Mouse (Mus musculus) heart, embryonic 15.5 days (tissue): ENCODE results near the gene Dscam. TPM values are rescaled to one million over a fixed set of nuclear protein-coding genes. Genes with fewer than 3 reads are reported as not detected.
A peak's percentile ranks its signal among the peaks of the same experiment; 100 is the strongest.

Experiments
- ATAC-seq: fragments of 200-750 bp; cut with Nextera tagmentation; replicated peaks from 2 replicates; pipeline ENCODE4 v1.8.0; 2017; ENCODE audit warnings: low read depth, moderate TSS enrichment; ENCODE audit not compliant: insufficient number of reproducible peaks, insufficient read depth, low FRiP score
- H3K27ac ChIP-seq: fragments of 300-500 bp; sonication (generic); 2 replicates; pipeline ENCODE4 v1.5.1; 2015; ENCODE audit warnings: mild to moderate bottlenecking, inconsistent platforms
- H3K27me3 ChIP-seq: fragments of 300-500 bp; sonication (generic); 2 replicates; pipeline ENCODE4 v1.6.1; 2015; ENCODE audit warnings: inconsistent platforms
- H3K36me3 ChIP-seq: fragments of 300-500 bp; sonication (generic); 2 replicates; pipeline ENCODE4 v1.6.1; 2015; ENCODE audit warnings: mild to moderate bottlenecking, inconsistent platforms
- H3K4me1 ChIP-seq: fragments of 300-500 bp; sonication (generic); replicated peaks from 2 replicates; pipeline ENCODE4 v1.6.1; 2015; ENCODE audit warnings: inconsistent platforms
- H3K4me2 ChIP-seq: fragments of 300-500 bp; sonication (generic); 2 replicates; pipeline ENCODE4 v1.6.1; 2015; ENCODE audit warnings: inconsistent platforms, mild to moderate bottlenecking, moderate library complexity
- H3K4me3 ChIP-seq: fragments of 300-500 bp; sonication (generic); 2 replicates; pipeline ENCODE4 v1.5.1; 2015; ENCODE audit warnings: mild to moderate bottlenecking, inconsistent platforms
- H3K9ac ChIP-seq: fragments of 300-500 bp; sonication (generic); 2 replicates; pipeline ENCODE4 v1.6.1; 2015; ENCODE audit warnings: mild to moderate bottlenecking, inconsistent platforms
- H3K9me3 ChIP-seq: fragments of 300-500 bp; sonication (generic); replicated peaks from 2 replicates; pipeline ENCODE4 v1.6.1; 2016; ENCODE audit warnings: inconsistent platforms
- WGBS: fragments of 180-500 bp; shearing (Covaris S2); methylation state at CpG from one replicate; pipeline ENCODE4 v1.1.7; 2015; ENCODE audit warnings: mixed read lengths; 5-methylcytosine and 5-hydroxymethylcytosine counted together
- polyA plus RNA-seq: library from polyadenylated mRNA; unstranded; fragments of >200 nt; fragmentation: Nextera tagmentation; extraction: Ambion mirVana; gene quantifications from 2 replicates; pipeline ENCODE4 v1.2.1, GENCODE M21; 2015

Dscam gene
- polyA plus RNA-seq, 1 experiment from 2014 or later, result not detected

- no peaks in the 10 kb centered on the region for H3K36me3 ChIP-seq
- no peaks in the 10 kb centered on the region for H3K9me3 ChIP-seq
- H3K4me3 ChIP-seq, result no peak overlapping the region
- H3K9ac ChIP-seq, result no peak overlapping the region
- H3K27me3 ChIP-seq, result no peaks in the 10 kb centered on the region
- 32% methylated on average over 2 of the region's 2 CpGs for WGBS
- H3K4me2 ChIP-seq, result no peak overlapping the region
- no peaks in the 10 kb centered on the region for H3K4me1 ChIP-seq
- no peak overlapping the region for H3K27ac ChIP-seq
- no peak for ATAC-seq
Measured at GRCm38 (mm10) chr16:96795431-96795830, 375.1 kb downstream of the Dscam start.

- Histone ChIP-seq H3K9ac (no peak overlapping the region), H3K9me3 (no peaks in the 10 kb centered on the region), H3K27me3 (no peaks in the 10 kb centered on the region), H3K4me3 (no peak overlapping the region), H3K36me3 (no peaks in the 10 kb centered on the region), H3K4me2 (no peak overlapping the region), H3K27ac (no peak overlapping the region), H3K4me1 (no peaks in the 10 kb centered on the region)
- WGBS, result 37% methylated on average over 2 of the region's 2 CpGs
- ATAC-seq, result no peak
Measured at GRCm38 (mm10) chr16:96791307-96791706, 379.2 kb downstream of the Dscam start.

GRCm38 (mm10) chr16:96788286-96788685, 382.3 kb downstream of the Dscam start:
- H3K4me1 ChIP-seq, result no peaks in the 10 kb centered on the region
- WGBS, result 69% methylated on average over 5 of the region's 5 CpGs
- no peaks in the 10 kb centered on the region for H3K27me3 ChIP-seq
- H3K4me2 ChIP-seq, result no peak overlapping the region
- no peak for ATAC-seq
- no peaks in the 10 kb centered on the region for H3K36me3 ChIP-seq
- no peak overlapping the region for H3K9ac ChIP-seq
- H3K27ac ChIP-seq, result no peak overlapping the region
- H3K4me3 ChIP-seq, result no peak overlapping the region
- no peaks in the 10 kb centered on the region for H3K9me3 ChIP-seq

- no peak overlapping the region for H3K9ac ChIP-seq
- ATAC-seq, result no peak
- H3K4me3 ChIP-seq, result no peak overlapping the region
- no peak overlapping the region for H3K4me2 ChIP-seq
- no peaks in the 10 kb centered on the region for H3K4me1 ChIP-seq
- no peaks in the 10 kb centered on the region for H3K27me3 ChIP-seq
- H3K36me3 ChIP-seq, result no peaks in the 10 kb centered on the region
- no peak overlapping the region for H3K27ac ChIP-seq
- no peaks in the 10 kb centered on the region for H3K9me3 ChIP-seq
- WGBS, result 61% methylated on average over 5 of the region's 5 CpGs
Measured at GRCm38 (mm10) chr16:96779021-96779420, 391.5 kb downstream of the Dscam start.

- WGBS, result 84% methylated on average over 1 of the region's 1 CpGs
- no peaks in the 10 kb centered on the region for H3K36me3 ChIP-seq
- H3K4me2 ChIP-seq, result no peak overlapping the region
- no peak overlapping the region for H3K4me3 ChIP-seq
- no peak overlapping the region for H3K9ac ChIP-seq
- H3K9me3 ChIP-seq, result no peaks in the 10 kb centered on the region
- no peak for ATAC-seq
- H3K27ac ChIP-seq, result no peak overlapping the region
- no peaks in the 10 kb centered on the region for H3K27me3 ChIP-seq
- H3K4me1 ChIP-seq, result no peaks in the 10 kb centered on the region
Measured at GRCm38 (mm10) chr16:96774245-96774644, 396.3 kb downstream of the Dscam start.

- no peak overlapping the region for H3K4me2 ChIP-seq
- H3K4me3 ChIP-seq, result no peak overlapping the region
- H3K27me3 ChIP-seq, result no peaks in the 10 kb centered on the region
- H3K9me3 ChIP-seq, result no peaks in the 10 kb centered on the region
- H3K9ac ChIP-seq, result no peak overlapping the region
- ATAC-seq, result no peak
- no peaks in the 10 kb centered on the region for H3K4me1 ChIP-seq
- H3K27ac ChIP-seq, result no peak overlapping the region
- WGBS, result 42% methylated on average over 3 of the region's 3 CpGs
- H3K36me3 ChIP-seq, result no peaks in the 10 kb centered on the region
Measured at GRCm38 (mm10) chr16:96767985-96768384, 402.6 kb downstream of the Dscam start.

- no peaks in the 10 kb centered on the region for H3K9me3 ChIP-seq
- H3K36me3 ChIP-seq, result no peaks in the 10 kb centered on the region
- no peak overlapping the region for H3K4me3 ChIP-seq
- H3K27me3 ChIP-seq, result no peaks in the 10 kb centered on the region
- WGBS, result 42% methylated on average over 4 of the region's 4 CpGs
- H3K27ac ChIP-seq, result no peak overlapping the region
- no peak for ATAC-seq
- no peak overlapping the region for H3K4me2 ChIP-seq
- no peak overlapping the region for H3K9ac ChIP-seq
- no peaks in the 10 kb centered on the region for H3K4me1 ChIP-seq
Measured at GRCm38 (mm10) chr16:96767508-96767907, 403.0 kb downstream of the Dscam start.

GRCm38 (mm10) chr16:96761225-96761624, 409.3 kb downstream of the Dscam start:
- Histone ChIP-seq H3K27ac (no peak overlapping the region), H3K36me3 (no peaks in the 10 kb centered on the region), H3K9me3 (no peaks in the 10 kb centered on the region), H3K4me3 (no peak overlapping the region), H3K4me1 (peaks cover 4% of the 10 kb centered on the region; the same call in 1 of the 2 replicates), H3K4me2 (no peak overlapping the region), H3K27me3 (peaks cover 11% of the 10 kb centered on the region; the same call in 1 of the 2 replicates), H3K9ac (no peak overlapping the region)
- ATAC-seq, result no peak
- 17% methylated on average over 12 of the region's 12 CpGs for WGBS

GRCm38 (mm10) chr16:96759081-96759603, 411.4 kb downstream of the Dscam start:
- Histone ChIP-seq H3K4me2 (no peak overlapping the region), H3K36me3 (no peaks in the 10 kb centered on the region), H3K9me3 (no peaks in the 10 kb centered on the region), H3K4me3 (no peak overlapping the region), H3K9ac (no peak overlapping the region), H3K27me3 (peaks cover 11% of the 10 kb centered on the region; the same call in 1 of the 2 replicates), H3K4me1 (peaks cover 4% of the 10 kb centered on the region; the same call in 1 of the 2 replicates), H3K27ac (no peak overlapping the region)
- WGBS, result 52% methylated on average over 5 of the region's 5 CpGs
- ATAC-seq, result peak; percentile 59; the same call in 1 of the 2 replicates

GRCm38 (mm10) chr16:96758381-96758780, 412.2 kb downstream of the Dscam start:
- 68% methylated on average over 3 of the region's 3 CpGs for WGBS
- Histone ChIP-seq H3K27me3 (peaks cover 11% of the 10 kb centered on the region; the same call in 1 of the 2 replicates), H3K9me3 (no peaks in the 10 kb centered on the region), H3K27ac (no peak overlapping the region), H3K4me1 (peaks cover 4% of the 10 kb centered on the region; the same call in 1 of the 2 replicates), H3K4me3 (no peak overlapping the region), H3K36me3 (no peaks in the 10 kb centered on the region), H3K4me2 (no peak overlapping the region), H3K9ac (no peak overlapping the region)
- no peak for ATAC-seq

- peaks cover 4% of the 10 kb centered on the region; the same call in 1 of the 2 replicates for H3K4me1 ChIP-seq
- ATAC-seq, result no peak
- H3K36me3 ChIP-seq, result no peaks in the 10 kb centered on the region
- 7% methylated on average over 9 of the region's 9 CpGs for WGBS
- peaks cover 11% of the 10 kb centered on the region; the same call in 1 of the 2 replicates for H3K27me3 ChIP-seq
- H3K9me3 ChIP-seq, result no peaks in the 10 kb centered on the region
- no peak overlapping the region for H3K9ac ChIP-seq
- H3K4me3 ChIP-seq, result no peak overlapping the region
- no peak overlapping the region for H3K27ac ChIP-seq
- 0 out of 2 replicates have a peak overlapping the region, but pooled peaks have one; percentile 5 for H3K4me2 ChIP-seq
Measured at GRCm38 (mm10) chr16:96757588-96758313, 412.8 kb downstream of the Dscam start.

GRCm38 (mm10) chr16:96756994-96757393, 413.6 kb downstream of the Dscam start:
- Histone ChIP-seq H3K4me3 (no peak overlapping the region), H3K27ac (no peak overlapping the region), H3K4me1 (peaks cover 4% of the 10 kb centered on the region; the same call in 1 of the 2 replicates), H3K27me3 (peaks cover 11% of the 10 kb centered on the region; the same call in 1 of the 2 replicates), H3K9me3 (no peaks in the 10 kb centered on the region), H3K36me3 (no peaks in the 10 kb centered on the region), H3K4me2 (no peak overlapping the region), H3K9ac (no peak overlapping the region)
- WGBS, result 29% methylated on average over 7 of the region's 7 CpGs
- ATAC-seq, result no peak
